Mouse (Mus musculus) kidney, postnatal 36 days (tissue): ENCODE data around the gene Glt28d2.

Experiments
- DNase-seq, 2 experiments: peaks; one replicate each; pipeline ENCODE4 v3.0.0; 2021 to 2022; ENCODE audit warnings: mixed read lengths in 2 of 2

Glt28d2 gene

DNA sequence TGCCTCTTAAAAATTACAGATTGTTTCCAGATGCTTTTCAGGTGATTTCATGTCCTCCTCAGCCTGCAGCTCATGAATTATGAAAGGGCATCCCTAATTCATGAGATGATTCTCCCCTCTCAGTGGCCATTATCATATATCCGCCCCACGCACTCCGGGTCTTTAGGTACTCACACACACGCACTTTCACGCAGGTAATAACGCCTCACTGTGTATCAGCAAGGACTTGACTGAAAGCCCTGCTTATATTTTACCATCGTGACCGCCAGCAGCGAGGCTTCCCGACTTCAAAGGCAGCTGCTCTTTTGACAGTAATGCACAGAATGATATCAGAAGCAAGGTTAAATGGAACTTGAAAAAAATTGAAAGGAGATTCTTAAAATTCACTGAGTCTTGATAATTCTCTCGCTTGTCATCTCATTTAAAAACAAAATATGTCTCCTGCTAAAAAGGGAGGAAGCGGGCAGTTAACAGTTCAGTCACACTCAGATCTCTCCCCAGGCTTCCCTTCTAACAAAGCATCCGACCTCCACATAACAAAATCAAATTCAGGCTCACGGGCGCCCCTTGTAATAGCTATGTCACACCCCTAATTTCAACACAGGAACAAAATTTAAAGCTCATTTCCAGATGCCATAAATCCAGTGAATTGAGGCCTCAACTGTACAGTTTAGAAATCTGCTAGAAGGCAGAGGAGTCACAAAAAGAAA lies 66.3 kb downstream of the Glt28d2 start:
- DNase-seq, result no peak
